Mouse (Mus musculus) cerebellum, adult 2 months (tissue): ENCODE results near the gene Szt2.

Experiments
- CTCF ChIP-seq: fragments of 200-500 bp; IDR thresholded peaks from 2 replicates; pipeline ENCODE4 v1.5.1; 2011; ENCODE audit warnings: low read depth, mild to moderate bottlenecking, control low read depth, low read length, moderate library complexity, borderline replicate concordance; ENCODE audit not compliant: insufficient read depth
- POLR2A ChIP-seq: fragments of 200-500 bp; IDR thresholded peaks from 2 replicates; pipeline ENCODE4 v1.6.1; 2011; ENCODE audit warnings: low read length, control low read depth, borderline replicate concordance; ENCODE audit not compliant: insufficient read depth

- TF ChIP-seq CTCF (no peak), POLR2A (no peak)
Observed at GRCm38 (mm10) chr4:118394505-118394904, 14.6 kb downstream of the Szt2 start.
